Mouse (Mus musculus) liver (tissue): ENCODE measurements around the gene Cd151.

Experiments used
- DNase-seq: peaks from one replicate; pipeline ENCODE4 v3.0.0-alpha.2; 2020; ENCODE audit warnings: mixed read lengths

Gene Cd151

GRCm38 (mm10) chr7:141475805-141476158 lies 8.6 kb downstream of the Cd151 start:
- no peak for DNase-seq

- DNase-seq = peak; percentile 70
Measured at GRCm38 (mm10) chr7:141476226-141476980, 9.2 kb downstream of the Cd151 start.

DNA sequence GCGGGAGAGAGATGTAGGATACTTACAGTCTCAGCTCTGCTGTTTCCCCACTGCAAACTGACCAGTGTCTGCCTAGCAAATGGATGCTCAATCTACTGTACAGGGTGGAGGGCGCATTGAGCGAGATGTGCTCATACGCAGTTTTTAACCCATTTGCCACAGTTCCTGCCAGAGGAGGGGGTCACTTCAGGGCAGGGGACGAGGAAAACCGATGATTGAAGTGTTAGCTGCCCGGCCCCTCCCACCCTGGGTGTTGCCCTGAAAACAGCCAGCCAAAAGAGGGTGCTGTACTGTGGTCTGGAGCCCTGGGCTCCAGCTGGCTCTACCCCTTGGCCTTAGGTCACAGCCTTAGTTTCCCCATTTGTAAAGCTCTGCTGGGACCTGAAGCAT lies 9.8 kb downstream of the Cd151 start:
- DNase-seq = peak; percentile 58

- peak; percentile 41 for DNase-seq
Measured at GRCm38 (mm10) chr7:141477578-141478269, 10.5 kb downstream of the Cd151 start.

GRCm38 (mm10) chr7:141478270-141478748 lies 11.1 kb downstream of the Cd151 start:
- DNase-seq = no peak

DNA sequence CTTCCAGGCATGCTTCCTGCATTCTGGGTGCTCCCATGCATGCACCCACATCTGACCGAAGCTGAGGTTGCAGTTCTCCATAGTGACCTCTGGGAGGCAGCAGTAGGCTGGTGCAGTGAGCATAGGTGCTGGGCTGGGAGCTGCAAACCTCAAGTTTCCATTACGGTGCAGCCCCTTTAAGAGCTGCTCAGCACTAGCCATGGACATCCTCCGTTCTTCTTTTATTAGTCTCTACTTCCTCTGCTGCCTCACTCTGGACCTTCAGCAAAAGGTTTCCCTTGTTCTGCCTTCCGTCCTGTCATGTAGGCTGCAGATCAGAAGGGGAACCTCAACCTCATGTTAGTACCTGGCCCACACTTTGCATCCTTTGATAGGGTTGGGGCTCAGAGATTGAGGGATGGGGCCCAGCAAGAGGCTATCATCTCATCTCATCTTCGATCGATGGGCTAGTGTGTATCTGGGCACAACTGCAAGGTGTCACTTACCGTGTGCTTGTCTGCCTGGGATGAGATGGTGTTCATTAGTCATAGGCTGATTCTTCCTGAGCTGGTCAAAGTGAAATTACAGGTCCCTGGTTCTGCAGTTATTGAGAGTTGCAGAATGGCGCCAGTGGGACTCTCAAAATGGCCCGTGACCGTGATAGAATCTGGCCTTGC lies 13.8 kb downstream of the Cd151 start:
- peak; percentile 71 for DNase-seq

DNA sequence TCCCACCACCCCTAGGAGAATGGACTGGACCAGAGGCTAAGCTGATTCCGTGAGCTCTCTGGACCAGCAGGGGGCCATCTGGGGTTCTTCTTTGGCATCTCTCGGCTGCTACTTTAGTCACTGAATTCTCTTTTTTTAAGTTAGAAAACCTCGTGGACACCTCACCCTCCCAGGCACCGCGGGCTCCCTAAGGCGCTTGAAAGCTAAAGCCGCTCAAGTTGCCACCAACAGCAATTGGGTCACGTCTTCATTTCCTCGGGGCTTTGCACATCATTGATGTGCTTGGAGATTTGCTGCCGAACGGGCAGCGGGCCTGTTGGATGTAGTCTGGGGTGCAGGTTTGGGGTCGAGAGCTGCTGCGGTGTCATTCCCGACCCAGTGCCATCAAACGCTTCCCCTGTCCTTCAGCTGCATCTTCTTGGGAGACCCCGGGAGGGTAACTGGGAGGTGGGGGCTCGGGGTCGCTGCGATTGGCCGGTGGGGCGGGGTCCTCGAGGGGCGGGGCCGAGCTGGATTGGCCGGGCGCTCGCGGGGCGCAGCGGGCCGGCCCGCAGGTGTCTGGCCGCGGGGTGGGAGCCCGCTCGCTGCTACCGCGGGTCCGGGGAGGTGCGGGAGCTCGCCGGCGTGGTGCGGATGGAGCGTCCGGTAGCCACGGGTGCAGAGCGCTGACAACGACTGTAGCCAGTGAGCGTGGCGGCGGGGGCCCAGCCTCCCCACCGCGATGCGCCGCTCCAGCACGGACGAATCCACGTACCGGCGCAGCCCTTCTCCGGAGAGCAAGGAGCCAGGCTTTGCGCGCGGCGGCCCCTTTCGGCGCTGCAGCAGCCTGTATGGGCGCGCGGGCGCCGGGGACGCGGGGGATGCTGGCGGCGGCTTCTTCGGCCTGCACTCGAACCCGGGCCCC lies 14.6 kb downstream of the Cd151 start:
- peak; percentile 48 for DNase-seq

GRCm38 (mm10) chr7:141482531-141483024 lies 15.4 kb downstream of the Cd151 start:
- no peak for DNase-seq

- DNase-seq = no peak
Measured at GRCm38 (mm10) chr7:141483114-141483653, 16.0 kb downstream of the Cd151 start.

DNA sequence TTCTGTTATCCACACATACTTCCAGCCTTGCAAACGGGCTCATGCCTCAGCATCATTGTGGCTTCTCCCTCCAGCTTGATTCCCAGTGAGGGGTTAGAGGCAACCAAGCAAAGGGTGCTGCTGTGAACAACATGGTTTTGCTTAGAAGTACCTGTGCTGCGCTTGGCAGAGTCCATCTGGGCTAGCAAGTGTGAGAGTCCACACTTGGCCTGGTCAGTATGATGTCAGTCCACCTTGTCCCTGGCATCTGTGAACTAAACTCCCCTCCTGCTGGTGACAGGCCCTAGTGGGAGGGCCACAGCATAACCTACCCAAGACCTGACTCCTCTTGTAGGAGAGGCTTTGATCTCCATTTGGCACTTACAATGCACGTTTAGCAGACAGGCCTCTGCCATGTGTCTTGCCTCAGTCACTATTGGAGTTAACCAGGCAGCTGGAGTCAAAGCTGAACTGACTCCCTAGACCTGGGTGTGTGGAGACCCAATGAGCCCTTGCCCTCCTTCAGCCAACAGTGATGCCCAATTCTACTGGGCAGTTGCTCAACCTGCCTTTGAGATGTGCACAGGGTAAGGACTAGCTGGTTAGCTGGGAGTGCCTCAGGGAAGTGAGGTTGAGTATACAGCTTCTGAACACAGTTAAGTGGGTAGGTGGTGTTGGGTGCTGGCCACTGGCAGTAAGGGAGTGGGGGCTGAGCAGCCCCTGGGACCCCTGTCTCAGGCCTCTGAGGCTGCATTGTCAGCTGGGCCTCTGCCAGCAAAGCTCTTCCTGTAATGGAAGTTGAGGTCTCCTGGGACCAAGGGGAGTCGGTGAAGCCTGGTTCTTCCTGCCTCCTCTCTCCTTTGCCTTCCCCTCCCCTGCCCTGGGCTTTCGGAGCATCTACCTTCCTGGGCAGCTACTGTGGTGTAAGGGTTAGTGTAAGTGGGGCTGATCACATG lies 17.3 kb downstream of the Cd151 start:
- no peak for DNase-seq

DNA sequence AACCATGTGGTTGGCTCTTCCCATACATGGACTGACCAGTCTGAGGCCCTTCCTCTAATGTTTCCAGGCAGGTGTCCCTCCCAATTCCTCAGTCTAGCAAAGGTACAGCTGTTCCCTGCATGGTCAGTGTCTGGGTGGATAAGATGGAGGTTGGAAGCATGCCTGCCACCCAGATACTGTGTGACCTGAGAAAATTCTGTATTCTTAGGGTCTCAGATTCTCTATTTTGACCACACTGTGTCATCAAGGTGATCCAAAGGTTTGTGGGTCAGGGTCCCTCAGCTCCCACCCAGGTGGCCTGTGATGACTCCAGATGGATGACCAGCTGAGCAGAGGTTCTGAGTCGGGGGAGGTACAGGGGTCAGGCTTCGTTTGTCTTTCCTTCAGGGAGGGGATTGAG lies 18.0 kb downstream of the Cd151 start:
- no peak for DNase-seq

DNA sequence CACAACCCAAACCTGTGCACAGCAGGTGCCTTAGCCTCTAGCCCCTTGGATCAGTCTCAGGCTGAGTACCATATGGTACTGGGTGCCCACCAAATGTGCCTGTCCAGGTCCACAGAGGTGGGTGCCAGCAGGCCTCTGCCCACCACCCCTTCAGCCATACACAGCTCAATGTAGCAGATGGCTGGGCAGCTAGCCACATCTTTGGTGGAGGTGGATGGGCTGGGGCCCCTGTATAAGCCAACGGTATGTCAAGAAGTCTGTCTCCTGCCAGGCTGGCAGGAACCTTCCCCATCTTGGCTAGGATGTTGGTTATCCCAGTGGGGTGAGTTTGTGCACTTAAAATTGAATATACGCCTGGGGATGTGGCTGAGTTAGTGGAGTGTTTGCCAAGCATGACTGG lies 18.4 kb downstream of the Cd151 start:
- no peak for DNase-seq

DNA sequence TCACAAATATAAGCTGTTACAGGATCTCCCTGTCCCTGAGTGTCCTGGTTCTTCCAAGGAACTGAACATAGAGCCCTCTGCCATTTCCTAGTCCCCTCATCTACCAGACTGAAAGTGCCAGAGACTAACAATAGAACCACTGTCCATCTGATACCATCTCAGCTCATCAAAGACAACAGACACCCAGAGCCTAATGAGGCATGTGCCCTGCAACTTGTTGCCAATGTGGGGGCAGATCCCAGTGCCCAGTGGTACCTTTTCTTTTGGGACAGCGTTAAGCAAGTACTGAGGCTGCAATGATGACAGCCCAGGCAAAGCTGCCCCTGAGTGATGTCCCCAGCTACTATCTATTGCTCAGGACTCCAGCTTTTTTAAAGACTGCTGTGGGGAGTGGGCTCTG lies 19.0 kb downstream of the Cd151 start:
- DNase-seq = no peak

GRCm38 (mm10) chr7:141487141-141487540 lies 19.9 kb downstream of the Cd151 start:
- no peak for DNase-seq

DNA sequence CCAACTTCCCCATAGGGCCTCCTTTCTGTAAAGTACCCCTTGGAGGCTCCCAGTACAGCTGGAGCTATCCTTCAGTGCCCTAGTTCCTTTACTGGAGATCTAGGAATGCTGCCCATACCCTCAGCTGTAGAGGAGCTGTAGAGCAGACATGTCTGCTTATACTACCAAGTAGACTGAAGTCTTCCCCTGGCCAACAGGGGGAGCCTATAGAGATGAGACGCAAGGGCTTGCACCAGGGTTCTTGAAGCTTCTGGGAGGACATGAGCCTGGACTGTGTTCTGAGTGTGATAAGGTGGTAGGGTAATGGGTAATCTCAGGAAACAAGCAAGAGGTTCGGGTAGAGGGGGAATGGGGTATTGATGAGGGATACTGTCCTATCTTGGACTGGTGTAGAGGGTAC lies 24.0 kb downstream of the Cd151 start:
- peak; percentile 76 for DNase-seq

GRCm38 (mm10) chr7:141492738-141493137 lies 25.5 kb downstream of the Cd151 start:
- DNase-seq = no peak

DNA sequence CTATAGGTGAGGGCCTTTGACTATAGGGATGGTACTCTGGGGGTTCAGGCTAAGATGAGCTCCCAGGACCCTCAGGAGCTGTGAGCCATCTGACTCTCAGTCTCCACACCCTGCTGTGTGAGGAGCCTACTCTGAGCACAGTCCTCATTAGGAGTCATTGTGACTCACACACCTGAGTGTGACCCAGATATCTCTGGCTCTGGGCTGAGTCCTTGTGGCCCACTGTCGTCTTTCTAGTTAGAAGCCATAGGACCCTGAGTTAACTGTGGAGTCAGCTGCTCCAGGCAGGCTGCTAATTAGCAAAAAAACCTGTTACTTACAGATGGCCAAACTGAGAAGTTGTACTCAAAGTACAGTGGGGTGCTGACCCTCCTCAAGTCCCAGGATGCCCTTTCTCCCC lies 26.5 kb downstream of the Cd151 start:
- no peak for DNase-seq

DNA sequence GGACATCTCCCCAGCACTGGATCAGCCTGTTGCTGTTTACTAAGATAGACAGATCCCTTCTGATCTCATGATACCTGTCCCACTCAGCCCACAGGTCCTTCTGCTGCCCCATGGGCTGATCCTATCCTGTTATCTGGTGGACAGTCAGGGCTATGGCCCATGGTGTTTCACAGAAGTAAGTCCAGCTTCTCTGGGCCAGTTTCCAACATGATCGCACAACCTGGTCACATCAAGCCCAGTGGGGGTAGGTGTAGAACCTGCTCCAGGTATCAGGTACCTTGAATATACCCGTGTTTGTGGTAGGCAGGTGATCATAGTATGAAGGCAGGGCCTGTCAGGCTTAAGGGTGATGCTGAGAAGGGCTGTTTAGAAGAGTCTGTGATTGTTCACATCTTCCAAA lies 28.2 kb downstream of the Cd151 start:
- no peak for DNase-seq

DNA sequence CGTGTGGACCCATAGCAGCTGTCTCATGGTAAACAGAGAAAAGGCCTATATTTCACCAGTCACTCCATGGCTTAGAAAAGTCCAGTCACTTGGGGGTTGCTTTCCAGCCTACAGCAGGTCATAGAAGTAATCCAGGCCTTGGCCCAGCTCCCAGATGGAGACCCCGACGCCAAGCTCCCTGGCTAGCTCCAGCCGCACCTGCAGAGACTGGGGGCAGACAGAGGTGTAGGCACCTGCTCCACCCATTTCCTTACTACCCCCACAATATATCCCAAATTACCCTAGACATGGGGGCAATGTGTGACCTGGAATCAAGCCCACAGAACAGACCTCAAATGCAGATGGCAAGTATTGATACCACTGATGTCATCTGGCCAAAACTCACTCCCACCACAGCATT lies 28.7 kb downstream of the Cd151 start:
- DNase-seq = no peak

- DNase-seq = no peak
Measured at GRCm38 (mm10) chr7:141497600-141497999, 30.4 kb downstream of the Cd151 start.
